Mouse (Mus musculus): ENCODE measurements around the gene Oas1h. TPM values are rescaled to one million over a fixed set of nuclear protein-coding genes. Genes with fewer than 3 reads are reported as not detected.
"Not testable (repeated sequence)": the region's sequence is repeated elsewhere in the genome, so short reads cannot be mapped to it uniquely, and the experiment has no call there.

Gene Oas1h
- total RNA-seq (2021), result not detected
- long read RNA-seq, experiment 1, result 0 reads
- long read RNA-seq, experiment 2, result 0 reads

GRCm38 (mm10) chr5:120861121-120861520 is at the start of gene Oas1h:
Oas1h (plus strand) TSS chr5:120861421.
- intact Hi-C loops (cut with DNase I), result no loop called here
- no peak for DNase-seq

GRCm38 (mm10) chr5:120811951-120812819 is 49.0 kb upstream of the Oas1h start, which contains the start of gene Oas1c:
Oas1c (minus strand) TSS chr5:120812514.
- intact Hi-C loops (cut with DNase I), result no loop called here
- DNase-seq, result peak; percentile 67 to 73

DNA sequence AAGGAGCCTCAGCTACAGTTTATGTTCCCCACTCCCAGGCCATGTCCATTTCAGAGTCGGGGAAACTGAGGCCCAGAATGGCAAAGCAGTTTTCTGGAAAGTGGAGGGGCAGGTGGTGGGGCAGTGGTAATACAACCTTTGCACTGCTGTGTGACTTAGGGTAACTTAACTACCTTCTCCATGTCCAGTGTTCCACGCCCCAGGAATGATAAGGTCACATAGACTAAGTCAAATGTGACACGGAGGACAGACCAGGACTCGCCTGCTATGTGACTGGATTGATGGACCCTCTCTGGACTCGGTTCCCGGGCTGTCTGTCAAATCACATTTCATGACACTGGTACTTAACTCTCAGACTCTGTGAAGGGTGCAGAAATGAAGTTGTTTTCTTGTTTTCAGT is 48.2 kb upstream of the Oas1h start:
- no peak for DNase-seq
- intact Hi-C loops (cut with DNase I), result no loop called here

DNA sequence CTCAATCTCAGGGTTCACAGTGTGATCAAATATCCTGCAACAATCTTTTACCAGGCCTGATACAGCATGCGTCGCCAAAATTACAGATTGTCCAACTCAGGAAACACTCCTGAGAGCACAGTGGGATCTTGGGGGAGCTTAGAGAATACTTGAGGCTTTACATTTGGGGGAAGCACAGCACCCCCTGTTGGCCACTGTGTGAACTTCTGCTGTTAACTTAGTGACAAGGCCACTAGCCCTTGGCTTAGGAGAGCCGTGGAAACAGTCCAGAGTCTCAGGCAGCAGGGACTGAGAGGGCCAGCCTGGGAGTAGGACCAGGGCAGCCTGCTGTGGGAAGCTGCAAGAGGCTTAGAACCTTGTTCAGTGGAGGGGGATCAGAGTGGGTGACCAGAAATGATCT is 45.3 kb upstream of the Oas1h start:
- DNase-seq, result no peak
- intact Hi-C loops (cut with DNase I), result loop anchor here (5.0 kb wide), 1 partner anchor 126 kb away; no protein-coding TSS in a partner anchor

DNA sequence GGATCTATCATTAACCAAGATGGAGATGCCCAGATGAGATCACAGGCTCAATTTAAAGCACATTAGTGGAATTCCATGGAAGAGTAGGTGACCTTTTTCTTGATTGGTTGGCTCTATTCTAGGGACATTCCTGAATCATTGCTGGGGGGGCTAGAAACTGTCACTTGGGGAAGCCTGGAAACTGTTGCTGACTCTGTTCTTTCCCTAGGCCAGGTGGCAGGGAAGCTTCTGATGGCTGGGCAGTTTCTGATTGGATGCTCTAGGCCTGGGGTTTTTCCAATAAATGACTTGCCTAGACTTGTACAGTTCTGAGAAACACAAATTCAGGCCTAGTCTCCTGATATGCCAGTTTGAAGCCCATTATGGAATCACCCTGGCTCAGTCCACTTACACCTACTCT is 42.2 kb upstream of the Oas1h start:
- intact Hi-C loops (cut with DNase I), result loop anchor here (5.0 kb wide), 1 partner anchor 123 kb away; no protein-coding TSS in a partner anchor
- DNase-seq, result no peak

GRCm38 (mm10) chr5:120831031-120831430 is 30.2 kb upstream of the Oas1h start:
- DNase-seq, result no peak
- intact Hi-C loops (cut with DNase I), result no loop called here

GRCm38 (mm10) chr5:120833335-120834280 is 27.6 kb upstream of the Oas1h start:
- intact Hi-C loops (cut with DNase I), result no loop called here
- no peak for DNase-seq

GRCm38 (mm10) chr5:120836731-120837585 is 24.3 kb upstream of the Oas1h start:
- intact Hi-C loops (cut with DNase I), result no loop called here
- DNase-seq, result no peak

GRCm38 (mm10) chr5:120844713-120845112 is 16.5 kb upstream of the Oas1h start:
- intact Hi-C loops (cut with DNase I), result no loop called here

DNA sequence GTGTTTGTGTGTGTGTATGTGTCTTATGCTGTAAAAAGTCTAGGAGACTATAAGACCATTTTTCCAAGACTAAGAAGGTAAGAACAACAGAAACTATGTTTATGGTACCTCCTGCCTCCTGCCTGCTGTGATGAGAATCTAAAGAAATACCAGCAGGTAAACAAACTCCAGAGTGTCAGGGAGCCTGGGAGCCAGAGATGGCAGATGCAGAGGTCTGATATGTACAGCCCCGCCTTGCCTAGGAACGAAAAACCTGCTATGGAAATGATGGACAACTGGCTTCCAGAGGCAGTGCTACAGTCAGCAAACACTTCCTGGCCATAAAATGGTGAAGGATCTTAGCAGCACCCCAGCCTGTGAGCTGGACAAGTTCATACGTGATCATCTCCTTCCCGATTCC is 14.2 kb upstream of the Oas1h start, which contains the start of gene Oas1f:
Gene Oas1f, plus strand, starts transcription at position 301 of the 400 bp plus-strand sequence.
- intact Hi-C loops (cut with DNase I), result no loop called here
- no peak for DNase-seq

More at GRCm38 (mm10) chr5:120844713-120845112, 16.5 kb upstream of the Oas1h start:
- DNase-seq, result no peak

DNA sequence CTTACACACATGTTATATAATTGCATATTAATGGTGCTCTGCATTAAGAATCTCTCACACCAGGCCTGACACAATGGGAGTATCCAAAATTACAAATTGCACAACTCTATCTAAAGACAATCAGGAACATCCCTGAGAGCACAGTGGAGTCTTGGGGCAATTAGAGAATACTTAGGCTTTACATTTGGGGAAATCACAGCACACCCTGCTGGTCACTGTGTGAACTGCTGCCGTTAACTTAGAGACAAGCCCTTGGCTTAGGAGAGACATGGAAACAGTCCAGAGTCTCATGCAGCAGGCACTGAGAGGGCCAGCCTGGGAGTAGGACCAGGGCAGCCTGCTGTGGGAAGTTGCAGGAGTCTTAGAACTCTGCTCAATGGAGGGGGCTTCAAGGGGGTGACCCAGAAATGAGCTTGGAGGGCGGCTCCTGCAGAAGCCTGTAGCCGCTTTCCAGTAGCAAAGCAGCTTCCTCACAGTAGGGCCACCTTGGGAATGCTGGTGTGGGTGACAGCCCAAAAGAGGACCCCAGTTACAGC is 11.6 kb upstream of the Oas1h start:
- intact Hi-C loops (cut with DNase I), result no loop called here
- DNase-seq, result no peak

DNA sequence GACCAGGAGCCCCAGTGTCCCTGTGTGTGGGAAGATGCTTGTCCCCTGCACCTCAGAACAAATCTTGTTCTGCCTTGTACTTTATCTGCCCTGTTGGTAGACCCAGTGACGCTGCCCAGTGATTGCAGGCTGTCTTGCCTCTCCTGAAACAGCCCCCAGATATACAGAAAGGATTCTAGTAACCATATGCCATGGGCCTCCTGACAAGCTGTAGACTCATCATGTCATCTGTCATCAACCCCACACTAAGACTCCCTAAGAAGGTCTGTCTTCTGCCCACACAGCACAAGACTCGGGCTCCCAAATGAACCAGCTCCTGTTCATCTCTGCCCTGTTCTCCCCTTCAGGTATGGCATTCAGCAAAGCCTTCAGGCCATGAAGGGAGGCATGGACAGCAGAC is 2.0 kb upstream of the Oas1h start:
- DNase-seq, result no peak
- intact Hi-C loops (cut with DNase I), result no loop called here

DNA sequence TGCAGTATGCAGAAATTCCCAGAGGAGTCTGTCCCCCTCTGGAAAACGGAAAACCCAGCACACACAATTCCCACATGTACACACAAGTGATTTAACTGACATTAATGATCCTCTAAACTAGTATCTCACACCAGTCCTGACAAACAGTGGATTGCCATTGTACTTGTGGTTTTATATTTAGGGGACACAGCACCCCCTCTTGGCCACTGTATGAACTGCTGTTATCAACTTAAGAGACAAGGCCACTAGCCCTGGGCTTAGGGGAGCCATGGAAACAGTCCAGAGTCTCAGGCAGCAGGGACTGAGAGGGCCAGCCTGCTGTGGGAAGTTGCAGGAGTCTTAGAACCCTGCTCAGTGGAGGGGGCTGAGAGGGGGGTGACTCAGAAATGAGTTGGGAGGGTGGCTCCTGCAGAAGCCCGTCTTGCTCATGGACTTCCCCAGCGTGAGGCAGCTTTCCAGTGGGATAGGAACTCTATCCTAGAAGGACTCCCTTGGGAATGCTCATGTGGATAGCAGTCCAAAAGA is 4.2 kb downstream of the Oas1h start:
- intact Hi-C loops (cut with DNase I), result no loop called here
- no peak for DNase-seq

DNA sequence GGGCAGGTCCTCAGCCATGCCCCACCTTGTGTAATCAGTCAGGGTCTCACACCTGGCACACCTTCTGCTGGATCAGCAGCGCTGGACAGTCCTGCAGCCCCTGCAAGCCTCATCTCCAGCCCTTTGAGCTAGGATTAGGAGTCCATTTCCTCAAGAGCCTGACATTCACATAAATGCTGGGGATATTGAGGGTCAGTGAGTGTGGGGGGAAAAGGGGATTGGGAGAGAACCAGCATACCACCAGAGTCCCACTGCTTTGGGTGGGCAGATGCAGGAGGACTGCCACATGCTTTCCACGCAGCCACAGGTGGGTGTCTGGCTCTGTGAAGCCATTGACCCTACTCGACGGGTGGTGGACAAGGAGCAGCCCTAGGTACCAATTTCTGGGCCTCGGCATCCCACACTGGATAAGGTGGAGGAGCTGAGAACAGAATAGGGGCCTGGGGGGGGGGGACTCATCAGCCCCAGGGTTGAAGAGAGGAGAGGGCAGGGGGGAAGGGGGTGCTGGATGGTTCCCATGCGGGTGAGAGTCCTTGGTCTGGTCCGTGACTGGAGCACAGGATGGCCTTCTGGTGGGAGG is 8.3 kb downstream of the Oas1h start:
- intact Hi-C loops (cut with DNase I), result no loop called here
- DNase-seq, result no peak

GRCm38 (mm10) chr5:120870081-120870480 is 8.9 kb downstream of the Oas1h start:
- intact Hi-C loops (cut with DNase I), result no loop called here
- DNase-seq, result no peak

DNA sequence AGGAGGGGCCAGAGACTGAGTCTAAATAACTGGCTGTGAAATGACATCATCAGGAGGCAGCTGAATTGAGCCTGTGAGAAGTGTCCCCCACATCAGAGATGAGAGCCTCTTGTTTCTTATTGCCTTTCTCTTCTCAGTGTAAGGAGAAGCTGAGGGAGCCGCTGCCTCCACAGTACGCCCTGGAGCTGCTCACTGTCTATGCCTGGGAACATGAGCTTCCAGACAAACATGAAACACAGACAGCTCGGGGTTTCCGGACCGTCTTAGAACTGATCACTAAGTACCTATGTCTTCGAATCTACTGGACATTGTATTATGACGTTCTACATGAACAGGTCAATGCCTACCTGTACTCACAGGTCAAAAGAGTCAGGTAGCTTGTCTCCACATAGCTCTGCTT is 9.6 kb downstream of the Oas1h start:
- DNase-seq, result no peak
- intact Hi-C loops (cut with DNase I), result no loop called here

GRCm38 (mm10) chr5:120871469-120871868 is 10.2 kb downstream of the Oas1h start:
- intact Hi-C loops (cut with DNase I), result no loop called here
- no peak for DNase-seq

DNA sequence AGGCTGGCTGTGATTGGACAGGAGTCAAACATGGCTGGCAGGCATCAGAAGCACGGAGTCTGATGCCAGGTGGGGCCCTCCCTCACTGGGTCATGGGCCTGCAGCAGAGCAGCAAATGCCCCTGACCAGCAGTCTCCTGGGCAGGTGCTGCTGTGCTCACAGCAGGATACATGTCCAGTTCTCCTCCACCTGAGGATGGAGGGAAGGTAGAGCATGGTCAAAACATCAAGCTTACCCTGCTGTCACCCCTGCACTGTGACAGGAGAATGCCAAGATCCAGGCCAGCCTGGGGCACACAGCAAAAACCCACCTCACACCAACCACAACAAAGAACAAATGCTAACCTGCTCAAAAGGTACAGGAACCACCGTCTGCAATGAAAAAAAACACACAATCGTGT is 15.6 kb downstream of the Oas1h start:
- DNase-seq, result not testable (repeated sequence)
- intact Hi-C loops (cut with DNase I), result loop anchor here (2.0 kb wide), 1 partner anchor 22 kb away; no protein-coding TSS in a partner anchor

GRCm38 (mm10) chr5:120877407-120877806 is 16.2 kb downstream of the Oas1h start:
- intact Hi-C loops (cut with DNase I), result loop anchor here (2.0 kb wide), 1 partner anchor 21 kb away; no protein-coding TSS in a partner anchor
- not testable (repeated sequence) for DNase-seq

Data from gastrocnemius, postnatal 36 days (tissue).